Mouse (Mus musculus) c-Kit-negative CD71-positive TER-119-positive erythroid progenitor cells, embryonic 14.5 days (primary cell): ENCODE data around the gene 4930564D02Rik.

Source experiments
- DNase-seq: peaks from one replicate; pipeline ENCODE4 v3.0.0-alpha.2; 2013; ENCODE audit warnings: low read depth, low spot score

4930564D02Rik gene

DNA sequence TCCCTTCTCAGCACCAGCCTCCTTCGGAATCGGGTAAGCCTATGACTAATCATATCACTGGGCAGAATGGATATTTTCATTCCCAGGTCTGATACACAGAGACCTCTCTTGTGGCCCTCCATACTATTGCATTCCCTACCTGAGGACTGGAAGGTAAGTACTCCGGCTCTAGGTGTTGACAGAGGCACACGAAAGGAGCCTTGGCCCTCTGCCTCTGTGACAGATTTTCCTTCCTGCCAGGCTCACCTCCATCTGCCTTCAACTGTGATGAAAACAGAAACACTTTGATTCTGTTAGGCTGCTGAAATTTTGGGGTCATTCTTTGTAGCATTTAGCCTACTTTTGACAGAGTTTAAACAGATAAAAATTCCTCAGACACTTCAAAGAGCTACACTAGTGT, 47.2 kb downstream of the 4930564D02Rik start:
- no peak for DNase-seq

DNA sequence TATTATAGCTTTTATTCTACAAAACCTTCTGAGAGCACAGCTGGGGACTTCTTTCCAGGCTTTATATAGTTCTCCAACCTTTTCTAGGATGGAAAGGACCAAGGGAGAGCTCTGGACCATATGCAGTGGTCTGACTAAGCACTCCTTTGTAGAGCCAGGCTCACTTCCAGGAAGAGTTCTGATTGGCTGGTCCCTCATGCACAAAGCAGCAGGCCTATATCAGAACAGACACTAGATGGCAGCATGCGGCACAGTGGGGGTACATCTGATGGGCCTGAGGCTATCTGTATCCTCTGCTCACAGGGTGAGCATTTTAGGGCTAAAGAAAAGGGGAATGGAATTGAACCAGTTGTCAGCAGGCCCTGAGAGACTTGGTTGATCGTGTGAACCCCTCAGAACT, 47.6 kb downstream of the 4930564D02Rik start:
- DNase-seq = no peak

- DNase-seq = no peak
These were observed 50.0 kb downstream of the 4930564D02Rik start for GRCm38 (mm10) chr3:105116596-105116995.

DNA sequence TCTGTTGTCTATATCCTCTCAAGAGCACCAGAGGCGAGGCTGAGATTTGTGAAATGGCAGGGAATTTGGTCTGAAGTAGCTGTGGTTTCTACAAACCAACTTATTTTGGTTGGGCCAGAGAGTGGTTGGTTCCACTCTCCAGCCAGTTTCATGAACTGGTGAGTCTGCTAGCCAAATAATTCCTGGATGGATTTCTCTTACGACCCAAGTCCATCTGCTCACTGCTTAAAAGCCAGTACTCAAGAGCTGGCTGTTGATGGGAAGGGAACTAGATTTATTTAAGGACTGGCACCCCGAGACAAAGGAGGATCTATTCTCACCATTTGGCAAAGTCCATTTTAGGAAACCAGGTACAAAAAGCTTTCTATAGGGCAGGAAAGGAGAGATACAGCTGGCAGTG, 57.1 kb downstream of the 4930564D02Rik start:
- DNase-seq = no peak

DNA sequence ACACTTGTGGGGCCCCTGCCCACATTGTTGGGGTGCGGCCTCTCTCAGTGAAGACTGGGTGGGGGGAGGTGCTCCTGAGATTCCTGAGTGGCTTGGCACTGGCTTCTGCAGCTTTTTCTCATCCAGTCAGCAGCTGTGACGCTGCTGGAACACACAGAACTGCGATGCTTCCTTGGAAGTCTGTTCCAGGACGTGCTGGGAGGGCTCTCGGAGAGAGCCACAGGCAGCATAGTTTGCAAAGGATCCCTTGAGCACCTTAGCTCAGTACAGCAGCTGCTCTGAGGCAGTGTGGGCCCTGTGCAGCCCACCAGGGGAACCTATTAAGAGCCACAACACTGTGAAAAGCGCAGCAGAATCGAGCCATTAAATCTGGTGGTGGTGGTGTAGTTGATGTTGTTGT, 61.2 kb downstream of the 4930564D02Rik start:
- no peak for DNase-seq
